Mouse (Mus musculus) layer of hippocampus, postnatal 14 days (tissue): ENCODE data around the gene Tmem120a. TPM values are rescaled to one million over a fixed set of nuclear protein-coding genes. Genes with fewer than 3 reads are reported as not detected.
A peak's percentile ranks its signal among the peaks of the same experiment; 100 is the strongest.

Experiments
- DNase-seq, 2 experiments: peaks; one replicate each; pipeline ENCODE4 v3.0.0; 2021 to 2022; ENCODE audit warnings: low spot score in 2 of 2, mixed read lengths in 1 of 2
- microRNA-seq, 2 experiments: library from miRNA; unstranded; fragments of <30 nt; microRNA quantifications; one replicate each; pipeline ENCODE4 v1.2.0; 2021
- total RNA-seq, 2 experiments: library from RNA; stranded (reverse); gene quantifications; 2 replicates each; pipeline ENCODE4 v1.2.3; 2021

Tmem120a gene
- total RNA-seq, 2 experiments from 2014 or later = 13.7 to 15.6 TPM

- no peak for DNase-seq
Observed at GRCm38 (mm10) chr5:135711582-135712355, 32.5 kb downstream of the Tmem120a start.

- no peak for DNase-seq
Observed at GRCm38 (mm10) chr5:135710599-135711214, 33.5 kb downstream of the Tmem120a start.

GRCm38 (mm10) chr5:135709716-135710115 is 34.5 kb downstream of the Tmem120a start:
- DNase-seq = no peak

DNA sequence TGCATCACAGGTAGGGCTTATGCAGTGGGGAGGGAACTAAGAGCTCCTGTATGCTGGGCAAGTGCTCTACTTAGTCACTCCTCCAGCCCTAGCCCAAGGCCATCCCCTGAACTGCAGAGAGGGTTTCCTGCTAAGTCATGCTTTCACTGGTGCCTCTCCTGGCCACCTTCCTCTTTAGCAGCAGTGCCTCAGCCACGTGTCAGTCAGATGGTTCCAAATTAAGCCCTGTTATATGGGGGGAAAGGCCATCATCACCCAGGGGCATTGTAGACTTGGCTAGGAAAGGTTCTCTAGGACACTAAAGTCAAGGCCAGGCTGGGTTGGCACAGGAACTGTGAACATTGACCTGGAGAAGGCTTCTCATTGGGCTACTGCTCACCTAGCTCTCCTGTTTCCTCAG is 36.4 kb downstream of the Tmem120a start:
- DNase-seq = no peak

- no peak for DNase-seq
Observed at GRCm38 (mm10) chr5:135707039-135707438, 37.2 kb downstream of the Tmem120a start.

GRCm38 (mm10) chr5:135705383-135705782 is 38.9 kb downstream of the Tmem120a start:
- no peak for DNase-seq

GRCm38 (mm10) chr5:135703431-135703830 is 40.8 kb downstream of the Tmem120a start:
- no peak for DNase-seq

DNA sequence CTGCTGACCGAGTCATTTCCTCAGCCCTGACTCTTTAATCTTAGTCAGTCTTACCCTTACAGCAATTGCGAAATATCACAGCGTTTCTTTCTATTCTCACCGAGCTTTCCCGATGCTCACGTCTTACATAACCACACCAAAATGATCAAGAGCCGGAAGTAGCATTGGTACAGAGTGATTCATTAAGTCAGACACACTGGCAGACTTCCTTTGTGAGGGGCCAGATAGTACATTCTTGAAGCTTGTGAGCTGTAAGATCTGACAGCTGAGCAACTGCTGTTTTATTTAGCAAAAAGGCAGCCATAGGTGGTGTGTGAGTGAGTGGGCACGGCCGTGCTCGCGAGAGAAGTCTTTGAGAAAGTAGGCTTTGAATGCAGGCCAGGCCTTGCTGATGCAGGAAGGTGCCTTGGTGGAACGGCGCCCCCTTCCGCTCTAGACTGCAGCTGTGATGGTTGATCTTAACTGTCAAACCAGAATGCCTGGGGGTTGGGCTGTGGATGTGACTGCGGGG is 41.5 kb downstream of the Tmem120a start:
- peak; percentile 39 to 56 for DNase-seq

- DNase-seq = no peak
Observed at GRCm38 (mm10) chr5:135702190-135702589, 42.1 kb downstream of the Tmem120a start.

DNA sequence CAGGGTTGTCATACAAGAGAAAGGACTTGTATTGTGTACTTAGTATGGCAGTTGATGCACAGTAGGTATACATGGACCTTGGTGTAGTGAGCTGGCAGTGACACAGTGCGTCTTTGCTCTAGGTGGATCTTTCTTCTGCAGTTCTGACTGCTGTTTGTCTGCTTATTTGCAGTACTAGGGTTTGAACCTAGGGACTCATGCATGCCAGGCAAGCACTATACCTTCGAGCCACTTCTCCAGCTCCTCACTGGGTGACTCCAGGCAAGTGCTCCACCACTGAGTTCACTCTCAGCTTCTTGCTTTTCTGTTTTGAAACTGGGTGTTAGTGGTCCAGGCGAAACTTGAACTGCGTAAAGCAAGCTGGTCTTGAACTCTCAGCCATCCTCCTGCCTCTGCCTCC is 42.6 kb downstream of the Tmem120a start:
- no peak for DNase-seq

- DNase-seq = no peak
Observed at GRCm38 (mm10) chr5:135697711-135698111, 46.5 kb downstream of the Tmem120a start.

DNA sequence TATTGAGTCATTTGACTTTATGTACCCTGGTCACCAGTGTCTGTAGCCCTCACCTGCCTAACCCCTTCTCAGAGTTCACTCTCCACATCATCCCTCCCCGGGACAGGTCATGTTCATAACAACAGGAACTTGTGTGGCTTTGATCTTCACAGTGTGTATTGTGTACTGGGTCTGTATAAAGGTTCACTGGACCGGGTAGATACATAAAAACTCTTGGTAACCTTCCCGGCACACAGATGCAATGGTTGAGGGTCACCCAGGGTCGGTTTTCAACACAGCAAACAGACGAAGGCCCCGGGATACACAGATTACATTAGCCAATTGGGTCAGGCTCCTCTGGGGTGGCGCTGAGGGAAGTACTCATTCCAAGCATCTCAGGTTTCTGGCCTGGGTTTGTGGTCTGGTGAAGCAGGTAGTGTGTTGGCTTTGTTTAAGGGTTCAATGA is 48.9 kb downstream of the Tmem120a start:
- DNase-seq = no peak

- DNase-seq = no peak
Observed at GRCm38 (mm10) chr5:135693281-135693853, 50.9 kb downstream of the Tmem120a start.

DNA sequence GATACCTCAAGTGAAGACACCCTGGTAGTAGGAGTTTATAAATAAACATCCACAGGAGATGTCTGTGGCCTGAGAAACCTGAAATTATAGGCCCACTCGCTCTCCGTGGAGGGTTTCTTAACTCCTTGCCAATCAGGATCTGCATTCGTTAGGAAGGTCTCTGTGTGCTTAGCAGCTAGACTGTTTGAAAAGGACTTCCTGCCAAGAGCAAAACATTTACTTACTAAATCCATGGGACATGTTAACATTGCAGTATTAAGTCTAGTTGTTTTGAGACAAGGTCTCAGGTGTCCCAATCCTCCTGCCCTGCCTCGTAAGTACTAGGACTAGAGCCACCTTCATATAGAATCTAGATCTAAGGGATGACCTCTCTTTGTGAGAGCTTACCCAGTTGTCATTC is 53.0 kb downstream of the Tmem120a start:
- DNase-seq = no peak

- no peak for DNase-seq
Observed at GRCm38 (mm10) chr5:135690401-135690800, 53.8 kb downstream of the Tmem120a start.

Small RNAs within 50 kb of the gene (microRNA-seq; reads per million reads assigned to microRNA genes)
- 0 to 0.28 reads per million in 2 experiments for gene Mir7034

Other genes with a start within 250 kb of the Tmem120a start
- gene Hip1, start 199.3 kb downstream of the Tmem120a start, total RNA-seq = 10 to 100 TPM; 56.1 to 62.6 TPM
- not detected for gene Ccl26, start 180.9 kb downstream of the Tmem120a start, total RNA-seq
- under 1 TPM in 1 of 2 experiments, not detected in 1; 0.44 TPM for gene Ccl24, start 171.4 kb downstream of the Tmem120a start, total RNA-seq
- gene Rhbdd2, start 111.8 kb downstream of the Tmem120a start, total RNA-seq = 10 to 100 TPM; 66.9 to 71.7 TPM
- 10 to 100 TPM; 81.9 to 87.8 TPM for gene Por, start 74.4 kb downstream of the Tmem120a start, total RNA-seq
- gene Styxl1, start 33.9 kb upstream of the Tmem120a start, total RNA-seq = under 1 TPM in 1 of 2 experiments, not detected in 1; 0.44 TPM
- 100 to 1,000 TPM; 463 to 479 TPM for gene Mdh2, start 34.0 kb upstream of the Tmem120a start, total RNA-seq
- gene Srrm3, start 62.4 kb upstream of the Tmem120a start, total RNA-seq = 10 to 100 TPM; 63.2 to 68.4 TPM
- gene Hspb1, start 143.5 kb upstream of the Tmem120a start, total RNA-seq = 10 to 100 TPM in 1 of 2 experiments, 1 to 10 TPM in 1; 7.1 to 10.5 TPM
- gene Ywhag, start 190.2 kb upstream of the Tmem120a start, total RNA-seq = 1,000 to 10,000 TPM; 1,522 to 1,558 TPM
- 1 to 10 TPM; 1.7 to 2.0 TPM for gene Ssc4d, start 230.1 kb upstream of the Tmem120a start, total RNA-seq
- not detected for gene Zp3, start 235.7 kb upstream of the Tmem120a start, total RNA-seq